Mouse (Mus musculus) embryonic facial prominence, embryonic 12.5 days (tissue): ENCODE results near the gene Jak3. TPM values are rescaled to one million over a fixed set of nuclear protein-coding genes. Genes with fewer than 3 reads are reported as not detected.
"Not testable (repeated sequence)": the region's sequence is repeated elsewhere in the genome, so short reads cannot be mapped to it uniquely, and the experiment has no call there.

ENCODE experiments used
- ATAC-seq: fragments of 200-750 bp; cut with Nextera tagmentation; 2 replicates; pipeline ENCODE4 v1.8.0; 2017; ENCODE audit not compliant: insufficient number of reproducible peaks, insufficient read depth, low FRiP score, low TSS enrichment
- H3K27ac ChIP-seq: fragments of 300-500 bp; sonication (generic); 2 replicates; pipeline ENCODE4 v1.5.1; 2016; ENCODE audit warnings: mild to moderate bottlenecking
- H3K27me3 ChIP-seq: fragments of 300-500 bp; sonication (generic); 2 replicates; pipeline ENCODE4 v1.6.1; 2016; ENCODE audit warnings: mild to moderate bottlenecking, moderate library complexity
- H3K36me3 ChIP-seq: fragments of 300-500 bp; sonication (generic); 2 replicates; pipeline ENCODE4 v1.6.1; 2016; ENCODE audit warnings: mild to moderate bottlenecking
- H3K4me1 ChIP-seq: fragments of 300-500 bp; sonication (generic); 2 replicates; pipeline ENCODE4 v1.6.1; 2016
- H3K4me2 ChIP-seq: fragments of 300-500 bp; sonication (generic); replicated peaks from 2 replicates; pipeline ENCODE4 v1.6.1; 2016; ENCODE audit warnings: mild to moderate bottlenecking, moderate library complexity
- H3K4me3 ChIP-seq: fragments of 300-500 bp; sonication (generic); 2 replicates; pipeline ENCODE4 v1.5.1; 2016; ENCODE audit warnings: mild to moderate bottlenecking
- H3K9ac ChIP-seq: fragments of 300-500 bp; sonication (generic); 2 replicates; pipeline ENCODE4 v1.6.1; 2016; ENCODE audit warnings: mild to moderate bottlenecking, moderate library complexity
- H3K9me3 ChIP-seq: fragments of 300-500 bp; sonication (generic); 2 replicates; pipeline ENCODE4 v1.6.1; 2016; ENCODE audit warnings: mild to moderate bottlenecking, moderate library complexity
- WGBS: fragments of 180-500 bp; shearing (Covaris S2); methylation state at CpG from one replicate; pipeline ENCODE4 v1.1.7; 2016; 5-methylcytosine and 5-hydroxymethylcytosine counted together
- microRNA-seq: library from miRNA; unstranded; fragments of <30 nt; microRNA quantifications from one replicate; pipeline ENCODE4, GENCODE M21; 2017
- polyA plus RNA-seq: library from polyadenylated mRNA; unstranded; fragments of >200 nt; fragmentation: Nextera tagmentation; extraction: Ambion mirVana; gene quantifications from 2 replicates; pipeline ENCODE4 v1.2.1, GENCODE M21; 2016

The Jak3 gene
- polyA plus RNA-seq, 1 experiment from 2014 or later: 3.4 TPM

GRCm38 (mm10) chr8:71728826-71729620, 52.9 kb downstream of the Jak3 start:
- peak overlapping the region; percentile 38; the same call in 1 of the 2 replicates for H3K9ac ChIP-seq
- no peaks in the 10 kb centered on the region for H3K9me3 ChIP-seq
- H3K27ac ChIP-seq: no peak overlapping the region
- H3K4me1 ChIP-seq: peaks cover 12% of the 10 kb centered on the region
- no peak for ATAC-seq
- no peaks in the 10 kb centered on the region for H3K36me3 ChIP-seq
- whole genome bisulfite sequencing: 6% methylated on average over 14 of the region's 16 CpGs
- H3K4me2 ChIP-seq: peak overlapping the region; percentile 57
- peak overlapping the region; percentile 24 for H3K4me3 ChIP-seq
- peaks cover 31% of the 10 kb centered on the region for H3K27me3 ChIP-seq

DNA sequence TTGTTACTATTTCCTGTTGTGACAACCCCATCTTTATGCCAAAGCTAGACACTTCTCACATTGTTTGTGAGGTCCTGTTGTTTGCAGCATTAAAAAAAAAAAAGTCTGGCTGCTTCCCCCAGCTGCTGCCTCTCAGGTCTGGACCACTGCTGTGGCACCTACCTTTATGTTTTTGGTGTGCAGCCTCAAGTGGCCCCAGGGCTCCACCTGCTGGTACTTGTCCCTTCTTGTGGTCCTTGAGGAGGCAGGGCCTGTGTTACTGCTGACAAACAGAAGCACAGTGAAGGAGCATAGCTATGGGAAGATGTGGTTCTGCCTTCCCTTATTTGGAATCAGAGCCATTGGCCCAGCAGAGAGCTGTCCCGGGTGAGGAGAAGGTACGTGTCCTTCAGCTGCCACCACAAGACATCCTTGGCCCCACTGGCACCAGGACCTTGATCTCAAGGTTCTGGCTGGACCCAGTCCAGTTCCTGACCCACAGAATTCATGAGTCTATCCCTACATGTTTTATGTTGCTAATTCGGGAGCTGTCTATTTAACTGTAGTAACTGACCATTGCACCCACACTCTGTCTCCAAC, 55.6 kb downstream of the Jak3 start:
- Histone ChIP-seq H3K27ac (no peak overlapping the region), H3K9me3 (no peaks in the 10 kb centered on the region), H3K9ac (no peak overlapping the region), H3K27me3 (peaks cover 13% of the 10 kb centered on the region), H3K4me2 (no peak overlapping the region), H3K4me1 (peaks cover 7% of the 10 kb centered on the region; the same call in 1 of the 2 replicates), H3K4me3 (no peak overlapping the region), H3K36me3 (no peaks in the 10 kb centered on the region)
- WGBS: 57% methylated on average over 3 of the region's 3 CpGs
- no peak for ATAC-seq

GRCm38 (mm10) chr8:71738316-71738715, 62.2 kb downstream of the Jak3 start:
- not testable (repeated sequence) for ATAC-seq, H3K4me2 ChIP-seq, H3K9me3 ChIP-seq, H3K4me1 ChIP-seq, H3K27me3 ChIP-seq, H3K27ac ChIP-seq, H3K36me3 ChIP-seq, H3K4me3 ChIP-seq, H3K9ac ChIP-seq

Small RNA genes lying within 50 kb of the gene (microRNA-seq; reads per million reads assigned to microRNA genes)
- gene Mir6769b: not detected

Other genes with a start within 250 kb of the Jak3 start
- gene Abhd8, start 212.6 kb upstream of the Jak3 start, polyA plus RNA-seq: 89.4 and 92.7 TPM in 2 replicates
- 169 TPM in 2 replicates for gene Mrpl34, start 211.3 kb upstream of the Jak3 start, polyA plus RNA-seq
- 108 and 117 TPM in 2 replicates for gene Dda1, start 207.1 kb upstream of the Jak3 start, polyA plus RNA-seq
- 9.6 and 10.7 TPM in 2 replicates for gene Ano8, start 190.3 kb upstream of the Jak3 start, polyA plus RNA-seq
- 23.0 and 25.0 TPM in 2 replicates for gene Gtpbp3, start 188.2 kb upstream of the Jak3 start, polyA plus RNA-seq
- gene Plvap, start 164.5 kb upstream of the Jak3 start, polyA plus RNA-seq: 62.2 and 64.4 TPM in 2 replicates
- 0.48 and 0.49 TPM in 2 replicates for gene Ccdc194, start 150.6 kb upstream of the Jak3 start, polyA plus RNA-seq
- 11.2 and 12.8 TPM in 2 replicates for gene Bst2, start 138.8 kb upstream of the Jak3 start, polyA plus RNA-seq
- gene Mvb12a, start 133.4 kb upstream of the Jak3 start, polyA plus RNA-seq: 69.0 and 72.6 TPM in 2 replicates
- 0.23 and 1.1 TPM in 2 replicates for gene Tmem221, start 117.4 kb upstream of the Jak3 start, polyA plus RNA-seq
- not detected in 2 replicates for gene Nxnl1, start 109.7 kb upstream of the Jak3 start, polyA plus RNA-seq
- 48.4 and 48.6 TPM in 2 replicates for gene Slc27a1, start 107.4 kb upstream of the Jak3 start, polyA plus RNA-seq
- gene Pgls, start 84.1 kb upstream of the Jak3 start, polyA plus RNA-seq: 230 and 236 TPM in 2 replicates
- gene Fam129c, start 78.6 kb upstream of the Jak3 start, polyA plus RNA-seq: 4.5 and 6.2 TPM in 2 replicates
- gene Colgalt1, start 65.3 kb upstream of the Jak3 start, polyA plus RNA-seq: 72.7 and 72.8 TPM in 2 replicates
- gene Unc13a, start 4.5 kb upstream of the Jak3 start, polyA plus RNA-seq: 1.9 and 2.8 TPM in 2 replicates
- gene Insl3, start 12.9 kb downstream of the Jak3 start, polyA plus RNA-seq: 0.39 and 0.50 TPM in 2 replicates
- gene B3gnt3, start 25.5 kb downstream of the Jak3 start, polyA plus RNA-seq: 0.64 and 0.67 TPM in 2 replicates
- gene Fcho1, start 49.4 kb downstream of the Jak3 start, polyA plus RNA-seq: 7.4 and 8.3 TPM in 2 replicates
- gene Zfp709, start 205.7 kb downstream of the Jak3 start, polyA plus RNA-seq: 8.1 and 8.5 TPM in 2 replicates
- gene Zfp882, start 232.3 kb downstream of the Jak3 start, polyA plus RNA-seq: 10.7 and 11.4 TPM in 2 replicates
- gene Zfp617, start 232.3 kb downstream of the Jak3 start, polyA plus RNA-seq: 30.5 and 31.9 TPM in 2 replicates